Comparison of ENCODE assay signal across 9 mouse cellular contexts in genomic region chr4:95048731-95049100, GRCm38 (mm10). TPM values are rescaled to one million over a fixed set of nuclear protein-coding genes. Genes with fewer than 3 reads are reported as not detected.
DNase-seq lines count a peak whose midpoint lies in the region; ATAC-seq and TF ChIP-seq lines count a peak whose summit lies in the region.
"Had no signal": no experiment of that assay in that cellular context is flagged by ENCODE, and none has a peak within 500 bp of the region (broad histone marks: within the 10 kb centered on the region; RNA-seq: fewer than 3 reads in every experiment).

No protein-coding gene starts in this region.

- H3K4me3 ChIP-seq in heart, adult 2 months = peak overlapping the region; percentile 95
- H3K4me3 ChIP-seq in neural tube, embryonic 11.5 days (ENCODE audit: low read depth, low read length) = peak overlapping the region; percentile 84; the same call in 1 of the 2 replicates
- H3K4me3 ChIP-seq in intestine, postnatal 0 days (ENCODE audit: low read depth, low read length) = peak overlapping the region; percentile 98
- H3K4me3 ChIP-seq in stomach, embryonic 16.5 days (replicated peaks; ENCODE audit: low read length) = peak overlapping the region; percentile 93

- 0 out of 2 replicates have a peak, but pooled peaks have one; percentile 17 for TF ChIP-seq POLR2A in heart, adult 2 months (IDR thresholded peaks at IDR 0.05; ENCODE audit: insufficient read depth, low read depth, low read length)

- H3K36me3 ChIP-seq in heart, adult 2 months (ENCODE audit: control insufficient read depth, insufficient read depth, low read length) = peaks cover 3% of the 10 kb centered on the region
- no peaks in the 10 kb centered on the region for H3K36me3 ChIP-seq in neural tube, embryonic 11.5 days (ENCODE audit: control insufficient read depth, insufficient read depth, low read length)
- H3K36me3 ChIP-seq in intestine, postnatal 0 days (ENCODE audit: control insufficient read depth, insufficient read depth) = no peaks in the 10 kb centered on the region
- no peaks in the 10 kb centered on the region for H3K36me3 ChIP-seq in stomach, embryonic 16.5 days (ENCODE audit: control insufficient read depth, insufficient read depth, low read length)

- 39% methylated on average over 4 of the region's 4 CpGs for WGBS in heart, adult 2 months
- WGBS in neural tube, embryonic 11.5 days = 77% methylated on average over 4 of the region's 4 CpGs
- WGBS in intestine, postnatal 0 days = 52% methylated on average over 4 of the region's 4 CpGs
- 54% methylated on average over 4 of the region's 4 CpGs for WGBS in stomach, embryonic 16.5 days

- intact Hi-C loops in heart, adult 2 months (cut with DNase I) = loop anchor here (2.0 kb wide), 1 partner anchor 40 kb away; no protein-coding TSS in a partner anchor

- no peak overlapping the region for H3K9ac ChIP-seq in heart, adult 2 months (ENCODE audit: low read depth, low read length)
- H3K9ac ChIP-seq in neural tube, embryonic 11.5 days (ENCODE audit: low read length) = no peak overlapping the region
- no peak overlapping the region for H3K9ac ChIP-seq in intestine, postnatal 0 days (ENCODE audit: low read depth, low read length)
- H3K9ac ChIP-seq in stomach, embryonic 16.5 days (ENCODE audit: low read length) = peak overlapping the region; percentile 54; the same call in 1 of the 2 replicates

- no peaks in the 10 kb centered on the region for H3K27me3 ChIP-seq in heart, adult 2 months (ENCODE audit: control insufficient read depth, insufficient read depth, low read length)
- H3K27me3 ChIP-seq in neural tube, embryonic 11.5 days (ENCODE audit: control insufficient read depth, insufficient read depth, low read length) = no peaks in the 10 kb centered on the region
- H3K27me3 ChIP-seq in intestine, postnatal 0 days (replicated peaks; ENCODE audit: control insufficient read depth, insufficient read depth, low read length) = no peaks in the 10 kb centered on the region
- no peaks in the 10 kb centered on the region for H3K27me3 ChIP-seq in stomach, embryonic 16.5 days (ENCODE audit: control insufficient read depth, insufficient read depth, low read length)

- peaks cover 3% of the 10 kb centered on the region for H3K4me1 ChIP-seq in heart, adult 2 months (ENCODE audit: control insufficient read depth, insufficient read depth, low read length)
- peaks cover 7% of the 10 kb centered on the region; the same call in 1 of the 2 replicates for H3K4me1 ChIP-seq in neural tube, embryonic 11.5 days (ENCODE audit: control insufficient read depth, insufficient read depth, low read length)
- H3K4me1 ChIP-seq in intestine, postnatal 0 days (replicated peaks; ENCODE audit: control insufficient read depth, insufficient read depth, low read length) = no peaks in the 10 kb centered on the region; the same call in 1 of the 2 replicates
- H3K4me1 ChIP-seq in stomach, embryonic 16.5 days (ENCODE audit: control insufficient read depth, insufficient read depth, low read length) = peaks cover 9% of the 10 kb centered on the region

- TF ChIP-seq EP300 in heart, adult 2 months (IDR thresholded peaks at IDR 0.05; ENCODE audit: insufficient read depth, low read depth, low read length) = no peak

- no peaks in the 10 kb centered on the region for H3K9me3 ChIP-seq in neural tube, embryonic 11.5 days (ENCODE audit: control insufficient read depth, low read length)
- no peaks in the 10 kb centered on the region for H3K9me3 ChIP-seq in intestine, postnatal 0 days (ENCODE audit: control insufficient read depth)
- no peaks in the 10 kb centered on the region for H3K9me3 ChIP-seq in stomach, embryonic 16.5 days (replicated peaks; ENCODE audit: control insufficient read depth, low read length)

- ATAC-seq in neural tube, embryonic 11.5 days (ENCODE audit: insufficient read depth, low FRiP score, low TSS enrichment) = no peak
- no peak for ATAC-seq in intestine, postnatal 0 days
- ATAC-seq in stomach, embryonic 16.5 days (ENCODE audit: insufficient read depth, low FRiP score) = no peak

- H3K27ac ChIP-seq in heart, adult 2 months = no peak overlapping the region
- H3K27ac ChIP-seq in neural tube, embryonic 11.5 days (ENCODE audit: low read depth, low read length) = no peak overlapping the region
- no peak overlapping the region for H3K27ac ChIP-seq in intestine, postnatal 0 days (ENCODE audit: low read depth, low read length)
- H3K27ac ChIP-seq in stomach, embryonic 16.5 days (ENCODE audit: low read length) = no peak overlapping the region

- peak overlapping the region; percentile 93; the same call in 1 of the 2 replicates for H3K4me2 ChIP-seq in neural tube, embryonic 11.5 days (ENCODE audit: low read depth)
- peak overlapping the region; percentile 77 for H3K4me2 ChIP-seq in intestine, postnatal 0 days (replicated peaks; ENCODE audit: low read depth)
- peak overlapping the region; percentile 54 for H3K4me2 ChIP-seq in stomach, embryonic 16.5 days (ENCODE audit: low read depth, low read length)

- H3K79me2 ChIP-seq in heart, adult 2 months (replicated peaks; ENCODE audit: control insufficient read depth, insufficient read depth, low read length) = peaks cover 4% of the 10 kb centered on the region

- TF ChIP-seq CTCF in heart, adult 2 months (IDR thresholded peaks at IDR 0.05) = no peak
- TF ChIP-seq CTCF in intestine, postnatal 0 days (IDR thresholded peaks at IDR 0.05; ENCODE audit: low read depth) = no peak

- DNase-seq in heart, adult 2 months = no peak
- DNase-seq in heart, adult 9 months (ENCODE audit: low spot score in 2 of 2) = no peak
- DNase-seq in neural tube, embryonic 11.5 days (ENCODE audit: low spot score) = no peak
- no peak for DNase-seq in neural tube, embryonic 10.5 days (ENCODE audit: extremely low spot score, low spot score)
- DNase-seq in testis, postnatal 10 days (ENCODE audit: low spot score) = no peak
- DNase-seq in right cerebral cortex, postnatal 14 days = no peak
- DNase-seq: thymus, postnatal 36 days had no signal

RNA-seq across cellular contexts. Expression of gene Jun, which starts 3.3 kb away (rescaled TPM):
- total RNA-seq in heart, adult 2 months (2021) = 10 to 100 TPM; 42.4 to 54.1 TPM
- polyA plus RNA-seq in heart, adult 2 months (2012; rRNA removed) = 24.0 and 28.0 TPM in 2 replicates
- 49.6 and 52.9 TPM in 2 replicates for polyA plus RNA-seq in neural tube, embryonic 11.5 days (2014; fragmentation: Nextera tagmentation; extraction: Ambion mirVana)
- 58.3 and 63.2 TPM in 2 replicates for polyA plus RNA-seq in intestine, postnatal 0 days (2015; fragmentation: Nextera tagmentation; extraction: Ambion mirVana)
- polyA plus RNA-seq in stomach, embryonic 16.5 days (2015; fragmentation: Nextera tagmentation; extraction: Ambion mirVana) = 90.7 and 107 TPM in 2 replicates
